Mouse (Mus musculus): ENCODE measurements at regions not wholly inside any gene's neighbourhood (a gene's known extent, or its start where the extent isn't known, plus 50 kb on each side); places are given as distances from the start of the nearest gene placed in this dataset.

DNA sequence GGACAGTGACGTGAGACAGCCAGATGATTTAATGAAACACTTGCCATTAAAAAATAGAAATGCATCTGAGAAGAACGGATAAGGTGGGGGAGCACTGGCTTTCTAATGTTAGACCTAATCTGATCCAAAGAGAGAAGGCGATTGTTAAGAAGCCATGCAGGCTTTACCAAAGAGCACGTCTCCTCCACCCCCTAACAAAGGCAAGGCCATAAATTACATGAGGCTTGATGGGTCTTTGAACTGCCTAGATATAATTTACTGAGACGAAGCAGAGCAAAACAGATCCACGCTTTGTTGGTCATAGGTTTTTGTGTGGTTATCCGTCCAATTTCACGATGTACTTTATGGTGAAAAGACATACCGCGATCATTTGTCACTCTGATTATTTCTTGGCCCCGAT is 84.4 kb downstream of the Tspan8 start:
- DNase-seq (ENCODE audit: low read depth, low spot score): no peak

DNA sequence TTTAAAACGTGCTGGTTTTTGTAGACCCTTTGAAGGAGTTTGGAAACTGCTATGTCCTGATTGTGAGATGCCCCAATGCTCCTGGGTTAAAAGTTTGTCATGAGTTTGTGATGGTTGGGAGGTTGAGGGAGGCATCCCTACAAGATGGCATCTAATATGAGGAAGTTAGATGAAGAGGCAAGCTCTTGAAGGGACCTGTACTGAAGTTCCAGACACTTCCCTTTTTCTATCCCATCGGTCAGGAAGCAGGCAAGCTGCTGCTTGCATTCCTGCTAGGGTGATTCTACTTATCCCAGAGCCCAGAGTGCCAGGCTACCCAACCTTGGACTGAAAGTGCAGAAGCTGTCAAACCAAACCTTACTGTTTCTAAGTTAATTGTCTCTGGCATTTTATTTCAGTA is 86.4 kb downstream of the Tspan8 start:
- DNase-seq (ENCODE audit: low read depth, low spot score): no peak

DNA sequence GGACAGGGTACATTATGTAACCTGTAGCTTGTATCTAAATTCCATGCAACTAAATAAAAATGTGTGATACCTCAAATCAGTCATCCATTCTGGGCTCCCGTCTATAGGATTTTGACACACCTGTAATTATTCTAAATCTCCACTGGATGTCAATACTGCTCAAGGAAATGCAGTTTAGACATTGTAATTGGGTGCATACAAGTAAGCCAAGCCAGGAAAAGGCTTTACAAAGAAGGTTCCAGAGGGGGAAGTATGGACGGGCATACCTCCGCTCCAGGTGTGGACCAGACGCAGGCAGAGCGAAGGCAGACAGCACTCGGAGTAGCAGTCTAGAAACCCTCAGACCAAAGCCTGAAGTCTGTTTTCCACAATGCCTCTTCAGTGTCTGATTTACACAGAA is 97.0 kb upstream of the Ptprr start:
- DNase-seq (ENCODE audit: low read depth, low spot score): peak; percentile 12

Measured in telencephalon, adult 2 months (tissue).